Mouse (Mus musculus) CH12.LX (cell line): ENCODE results near the gene Ntn1. TPM values are rescaled to one million over a fixed set of nuclear protein-coding genes. Genes with fewer than 3 reads are reported as not detected.

Experiments used
- DNase-seq: peaks from one replicate; pipeline ENCODE4 v3.0.0-alpha.2; 2013; ENCODE audit errors: extremely low read depth
- H3K27ac ChIP-seq: 2 replicates; pipeline ENCODE4 v1.5.1; 2012; ENCODE audit warnings: low read depth, mild to moderate bottlenecking, control low read depth, moderate library complexity; ENCODE audit not compliant: insufficient read depth
- H3K27me3 ChIP-seq: replicated peaks from 2 replicates; pipeline ENCODE3; 2012; ENCODE audit warnings: inconsistent platforms
- H3K36me3 ChIP-seq, 2 experiments: replicated peaks in 1 of 2; 2 replicates each; pipeline versions ENCODE3 to v1.6.1; 2012; ENCODE audit warnings: inconsistent platforms in 1 of 2, low read length in 1 of 2, mild to moderate bottlenecking in 1 of 2, mixed read lengths in 1 of 2, moderate library complexity in 1 of 2; ENCODE audit not compliant: control insufficient read depth in 1 of 2, insufficient read depth in 1 of 2
- H3K4me1 ChIP-seq, 2 experiments: 2 replicates each; pipeline ENCODE4 v1.6.1; 2012; ENCODE audit warnings: inconsistent platforms in 1 of 2, moderate library complexity in 1 of 2; ENCODE audit not compliant: insufficient read depth in 2 of 2, control insufficient read depth in 1 of 2
- H3K4me2 ChIP-seq: 2 replicates; pipeline ENCODE4 v1.6.1; 2012; ENCODE audit warnings: low read depth, mild to moderate bottlenecking, control low read depth; ENCODE audit not compliant: poor library complexity, insufficient read depth, severe bottlenecking
- H3K4me3 ChIP-seq, 3 experiments: fragments of 150-350 bp in 1 of 3; sonication (generic) in 1 of 3; replicated peaks in 1 of 3; 2 replicates each; pipeline versions ENCODE3 to v1.5.1; 2011 to 2012; ENCODE audit warnings: low read depth in 2 of 3, low read length in 2 of 3, mild to moderate bottlenecking in 2 of 3, moderate library complexity in 2 of 3, control low read depth in 1 of 3, improper control_type of control experiment in 1 of 3, inconsistent platforms in 1 of 3, mixed read lengths in 1 of 3; ENCODE audit not compliant: poor library complexity in 1 of 3
- H3K79me2 ChIP-seq: replicated peaks from 2 replicates; pipeline ENCODE4 v1.6.1; 2012; ENCODE audit warnings: mild to moderate bottlenecking, moderate library complexity; ENCODE audit not compliant: control insufficient read depth, poor library complexity, insufficient read depth, severe bottlenecking; ENCODE audit errors: extremely low read depth
- H3K9ac ChIP-seq: 2 replicates; pipeline ENCODE4 v1.6.1; 2012; ENCODE audit warnings: low read depth, mild to moderate bottlenecking, control low read depth, moderate library complexity; ENCODE audit not compliant: insufficient read depth
- H3K9me3 ChIP-seq: replicated peaks from 2 replicates; pipeline ENCODE3; 2012; ENCODE audit warnings: low read length, inconsistent platforms, mixed read lengths
- BHLHE40 ChIP-seq: IDR thresholded peaks from 2 replicates; pipeline ENCODE4 v1.6.1; 2011; ENCODE audit warnings: mild to moderate bottlenecking, low read depth, low read length, improper control_type of control experiment
- CHD2 ChIP-seq: IDR thresholded peaks from 2 replicates; pipeline ENCODE4 v1.6.1; 2011; ENCODE audit warnings: low read length, improper control_type of control experiment
- ELF1 ChIP-seq: IDR thresholded peaks from 2 replicates; pipeline ENCODE4 v1.6.1; 2014; ENCODE audit warnings: low read depth, mild to moderate bottlenecking, inconsistent platforms, low read length, improper control_type of control experiment
- EP300 ChIP-seq: IDR thresholded peaks from 2 replicates; pipeline ENCODE4 v1.6.1; 2011; ENCODE audit warnings: low read length, improper control_type of control experiment
- ETS1 ChIP-seq: conservative IDR thresholded peaks from 2 replicates; pipeline ENCODE4 v1.6.1; 2012; ENCODE audit warnings: low read depth, mild to moderate bottlenecking, inconsistent platforms, low read length, improper control_type of control experiment, moderate library complexity
- GABPA ChIP-seq: IDR thresholded peaks from 2 replicates; pipeline ENCODE4 v1.6.1; 2012; ENCODE audit warnings: low read depth, low read length, improper control_type of control experiment, inconsistent platforms; ENCODE audit not compliant: insufficient replicate concordance
- IRF4 ChIP-seq: IDR thresholded peaks from 2 replicates; pipeline ENCODE4 v1.6.1; 2014; ENCODE audit warnings: low read depth, mild to moderate bottlenecking, inconsistent platforms, low read length, improper control_type of control experiment
- JUN ChIP-seq: IDR thresholded peaks from 2 replicates; pipeline ENCODE4 v1.6.1; 2011; ENCODE audit warnings: low read depth, mild to moderate bottlenecking, low read length, improper control_type of control experiment, moderate library complexity; ENCODE audit not compliant: insufficient read depth
- JUND ChIP-seq: conservative IDR thresholded peaks from 2 replicates; pipeline ENCODE4 v1.6.1; 2011; ENCODE audit warnings: low read depth, low read length, improper control_type of control experiment
- KAT2A ChIP-seq: IDR thresholded peaks from 2 replicates; pipeline ENCODE4 v1.6.1; 2012; ENCODE audit warnings: low read length, improper control_type of control experiment, inconsistent platforms; ENCODE audit not compliant: insufficient replicate concordance
- MAFK ChIP-seq: IDR thresholded peaks from 2 replicates; pipeline ENCODE4 v1.6.1; 2011; ENCODE audit warnings: low read length, improper control_type of control experiment; ENCODE audit not compliant: insufficient replicate concordance
- MAX ChIP-seq: IDR thresholded peaks from 2 replicates; pipeline ENCODE4 v1.6.1; 2011; ENCODE audit warnings: low read length, improper control_type of control experiment
- MAZ ChIP-seq: IDR thresholded peaks from 2 replicates; pipeline ENCODE4 v1.6.1; 2012; ENCODE audit warnings: low read depth, mild to moderate bottlenecking, inconsistent platforms, low read length, improper control_type of control experiment, moderate library complexity
- MEF2A ChIP-seq: IDR thresholded peaks from 2 replicates; pipeline ENCODE4 v1.6.1; 2014; ENCODE audit warnings: low read depth, mild to moderate bottlenecking, inconsistent platforms, low read length, improper control_type of control experiment, borderline replicate concordance
- MXI1 ChIP-seq: IDR thresholded peaks from 2 replicates; pipeline ENCODE4 v1.6.1; 2011; ENCODE audit warnings: mild to moderate bottlenecking, low read depth, low read length, improper control_type of control experiment
- MYC ChIP-seq: IDR thresholded peaks from 2 replicates; pipeline ENCODE4 v1.6.1; 2011; ENCODE audit warnings: low read depth, mild to moderate bottlenecking, improper control_type of control experiment, low read length
- NELFE ChIP-seq: IDR thresholded peaks from 2 replicates; pipeline ENCODE4 v1.6.1; 2011; ENCODE audit warnings: low read depth, low read length, improper control_type of control experiment
- NRF1 ChIP-seq: IDR thresholded peaks from 2 replicates; pipeline ENCODE4 v1.6.1; 2014; ENCODE audit warnings: low read depth, mild to moderate bottlenecking, inconsistent platforms, low read length, improper control_type of control experiment, moderate library complexity
- PAX5 ChIP-seq: IDR thresholded peaks from 2 replicates; pipeline ENCODE4 v1.6.1; 2012; ENCODE audit warnings: low read length, inconsistent platforms, mixed read lengths
- POLR2A ChIP-seq: IDR thresholded peaks from 2 replicates; pipeline ENCODE4 v1.6.1; 2011; ENCODE audit warnings: low read depth, mild to moderate bottlenecking, improper control_type of control experiment, low read length
- POLR2AphosphoS2 ChIP-seq: IDR thresholded peaks from 2 replicates; pipeline ENCODE4 v1.6.1; 2011; ENCODE audit warnings: low read depth, low read length, improper control_type of control experiment
- RCOR1 ChIP-seq: conservative IDR thresholded peaks from 2 replicates; pipeline ENCODE4 v1.6.1; 2012; ENCODE audit warnings: low read depth, mild to moderate bottlenecking, inconsistent platforms, low read length, improper control_type of control experiment
- SIN3A ChIP-seq: IDR thresholded peaks from 2 replicates; pipeline ENCODE4 v1.6.1; 2012; ENCODE audit warnings: low read length, improper control_type of control experiment, inconsistent platforms
- SMC3 ChIP-seq: IDR thresholded peaks from 2 replicates; pipeline ENCODE4 v1.6.1; 2011; ENCODE audit warnings: low read depth, low read length, improper control_type of control experiment
- TBP ChIP-seq: conservative IDR thresholded peaks from 2 replicates; pipeline ENCODE4 v1.6.1; 2011; ENCODE audit warnings: low read depth, low read length, improper control_type of control experiment
- TCF12 ChIP-seq: IDR thresholded peaks from 2 replicates; pipeline ENCODE4 v1.6.1; 2014; ENCODE audit warnings: low read depth, mild to moderate bottlenecking, inconsistent platforms, low read length, improper control_type of control experiment
- UBTF ChIP-seq: IDR thresholded peaks from 2 replicates; pipeline ENCODE4 v1.6.1; 2012; ENCODE audit warnings: low read depth, mild to moderate bottlenecking, inconsistent platforms, low read length, improper control_type of control experiment, moderate library complexity
- ZC3H11A ChIP-seq: IDR thresholded peaks from 2 replicates; pipeline ENCODE4 v1.6.1; 2012; ENCODE audit warnings: low read depth, mild to moderate bottlenecking, inconsistent platforms, low read length, improper control_type of control experiment
- ZKSCAN1 ChIP-seq: IDR thresholded peaks from 2 replicates; pipeline ENCODE4 v1.6.1; 2012; ENCODE audit warnings: low read depth, inconsistent platforms, low read length, improper control_type of control experiment, borderline replicate concordance
- ZMIZ1 ChIP-seq: IDR thresholded peaks from 2 replicates; pipeline ENCODE4 v1.6.1; 2012; ENCODE audit warnings: low read depth, mild to moderate bottlenecking, inconsistent platforms, low read length, improper control_type of control experiment
- ZNF384 ChIP-seq: IDR thresholded peaks from 2 replicates; pipeline ENCODE4 v1.6.1; 2012; ENCODE audit warnings: low read depth, low read length, improper control_type of control experiment, inconsistent platforms
- dilution Hi-C: fragments of 300-500 bp; cut with MboI; formaldehyde crosslinking; loops from 2 replicates; pipeline ENCODE4 v1.14.3; 2020; ENCODE audit warnings: low sequenced_read_pairs; ENCODE audit not compliant: extremely low pct_unique_long_range_greater_than_20kb, extremely low pct_ligation_motif_present
- in situ Hi-C: fragments of 300-500 bp; cut with MboI; formaldehyde crosslinking; loops from 3 replicates; pipeline ENCODE4 v1.14.3; 2019; ENCODE audit warnings: low sequenced_read_pairs, low pct_ligation_motif_present, low pct_unique_long_range_greater_than_20kb, mixed read lengths
- polyA plus RNA-seq: library from polyadenylated mRNA; unstranded; fragments of >175 nt; gene quantifications from 2 replicates; pipeline ENCODE4 v1.2.1, GENCODE M21; 2012; ENCODE audit warnings: low read depth; ENCODE audit not compliant: insufficient read length
- total RNA-seq, 2 experiments: library from RNA; depleted of rRNA; stranded (reverse); fragments of 300-350 nt in 1 of 2; fragments of >200 nt in 1 of 2; gene quantifications; 2 replicates each; pipeline ENCODE4 v1.2.3; 2012 to 2014

The Ntn1 gene
- total and polyA plus RNA-seq, 3 experiments, result 0.54 to 1.2 (median 0.59) TPM

DNA sequence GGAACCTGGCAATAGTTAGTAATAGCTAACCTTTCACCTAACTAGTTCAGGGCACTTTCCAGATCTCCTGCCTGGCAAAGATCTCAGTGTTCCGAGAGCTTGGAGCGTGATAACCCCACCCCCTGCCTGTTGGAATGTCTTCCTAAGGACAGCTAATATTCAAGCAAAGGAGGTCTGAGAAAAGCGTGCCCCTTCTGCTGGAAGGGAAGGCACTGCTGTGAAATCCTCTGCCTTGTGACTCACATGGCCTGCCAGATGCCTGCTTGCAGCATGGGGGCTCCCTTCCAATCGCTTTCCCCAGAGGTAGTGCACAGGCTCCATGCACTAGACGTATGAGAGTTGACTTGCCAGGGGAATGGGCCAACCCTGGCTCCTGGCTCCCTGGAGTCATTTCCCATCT lies 113.3 kb downstream of the Ntn1 start:
- in situ Hi-C loops, result no loop called here
- Histone ChIP-seq H3K9me3 (no peaks in the 10 kb centered on the region), H3K4me2 (no peak overlapping the region), H3K79me2 (no peaks in the 10 kb centered on the region), H3K27me3 (no peaks in the 10 kb centered on the region), H3K36me3 (no peaks in the 10 kb centered on the region), H3K27ac (no peak overlapping the region), H3K9ac (no peak overlapping the region), H3K4me3 (no peak overlapping the region), H3K4me1 (peaks cover 7 to 26% of the 10 kb centered on the region in 2 experiments; a peak in 3 of 4 replicates)
- DNase-seq, result no peak
- dilution Hi-C loops, result no loop called here
- no peak for TF ChIP-seq JUN
- TF ChIP-seq NELFE, result no peak
- TF ChIP-seq ZMIZ1, result no peak
- TF ChIP-seq EP300, result no peak
- no peak for TF ChIP-seq TCF12
- no peak for TF ChIP-seq PAX5
- no peak for TF ChIP-seq MYC
- no peak for TF ChIP-seq ZC3H11A
- TF ChIP-seq CHD2, result no peak
- TF ChIP-seq MEF2A, result no peak
- no peak for TF ChIP-seq MAX
- no peak for TF ChIP-seq TBP
- no peak for TF ChIP-seq MXI1
- no peak for TF ChIP-seq UBTF

DNA sequence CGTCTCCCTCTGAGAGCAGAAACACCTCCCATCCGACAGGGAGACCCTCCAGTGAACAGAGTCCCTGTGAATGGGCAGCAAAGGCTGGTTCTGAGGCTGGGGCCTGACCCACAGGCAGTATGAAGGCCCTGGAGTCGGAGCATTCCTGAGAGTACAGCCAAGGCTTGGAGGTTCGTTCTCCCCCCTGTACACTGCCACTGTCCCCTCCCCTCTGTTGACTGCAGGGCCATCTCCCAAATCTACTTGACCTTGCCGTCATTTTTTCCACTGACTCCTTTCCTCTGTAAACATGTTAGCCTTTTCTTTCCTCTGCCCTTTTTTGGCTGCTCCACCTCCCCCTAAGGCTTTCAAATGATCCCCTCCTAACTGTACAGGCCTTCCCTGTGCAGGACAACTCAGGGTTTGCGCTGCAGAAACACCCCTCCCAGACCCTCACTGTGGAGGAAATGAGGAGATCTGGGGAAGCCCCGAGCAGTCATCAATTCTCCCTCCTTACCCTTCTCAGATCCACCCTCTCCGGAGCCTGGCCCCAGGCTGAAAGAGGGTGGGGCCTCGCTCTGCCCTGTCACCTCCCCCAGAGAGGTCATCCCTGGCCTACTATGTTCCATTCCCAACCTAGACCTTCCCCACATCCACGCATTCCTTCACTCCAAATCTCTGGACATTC lies 114.3 kb downstream of the Ntn1 start:
- peaks cover 7 to 26% of the 10 kb centered on the region in 2 experiments; a peak in 3 of 4 replicates for H3K4me1 ChIP-seq
- no peaks in the 10 kb centered on the region for H3K36me3 ChIP-seq
- H3K27me3 ChIP-seq, result no peaks in the 10 kb centered on the region
- dilution Hi-C loops, result no loop called here
- no peak overlapping the region for H3K9ac ChIP-seq
- no peak overlapping the region for H3K27ac ChIP-seq
- DNase-seq, result peak; percentile 55
- in situ Hi-C loops, result no loop called here
- no peaks in the 10 kb centered on the region for H3K9me3 ChIP-seq
- no peak overlapping the region for H3K4me2 ChIP-seq
- H3K79me2 ChIP-seq, result no peaks in the 10 kb centered on the region
- H3K4me3 ChIP-seq, result no peak overlapping the region
- no peak for TF ChIP-seq GABPA
- TF ChIP-seq ZNF384, result no peak
- no peak for TF ChIP-seq MAFK
- peak; percentile 26 for TF ChIP-seq ETS1
- no peak for TF ChIP-seq NELFE
- TF ChIP-seq ZKSCAN1, result peak; percentile 77
- TF ChIP-seq JUN, result peak; percentile 95
- no peak for TF ChIP-seq ELF1
- peak; percentile 94 for TF ChIP-seq JUND
- peak; percentile 13; the same call in 1 of the 2 replicates for TF ChIP-seq MEF2A
- TF ChIP-seq CHD2, result no peak
- TF ChIP-seq PAX5, result no peak
- no peak for TF ChIP-seq SMC3
- no peak for TF ChIP-seq POLR2AphosphoS2
- TF ChIP-seq ZMIZ1, result no peak
- no peak for TF ChIP-seq KAT2A
- TF ChIP-seq NRF1, result no peak
- TF ChIP-seq IRF4, result peak; percentile 60; the same call in 1 of the 2 replicates
- no peak for TF ChIP-seq SIN3A
- TF ChIP-seq UBTF, result no peak
- 0 out of 2 replicates have a peak, but pooled peaks have one; percentile 44 for TF ChIP-seq MAZ
- no peak for TF ChIP-seq ZC3H11A
- TF ChIP-seq BHLHE40, result no peak
- TF ChIP-seq POLR2A, result no peak
- no peak for TF ChIP-seq RCOR1
- no peak for TF ChIP-seq TBP
- peak; percentile 36; the same call in 1 of the 2 replicates for TF ChIP-seq TCF12
- TF ChIP-seq MAX, result no peak
